Mouse (Mus musculus) spleen, postnatal 36 days (tissue): Measurements from ENCODE around the gene Dpep1.
"Not testable (repeated sequence)": the region's sequence is repeated elsewhere in the genome, so short reads cannot be mapped to it uniquely, and the experiment has no call there.

Source experiments
- DNase-seq, 2 experiments: peaks; one replicate each; pipeline ENCODE4 v3.0.0; 2022; ENCODE audit warnings: low spot score in 2 of 2, mixed read lengths in 1 of 2

Gene Dpep1

GRCm38 (mm10) chr8:123212321-123213117 lies 26.5 kb downstream of the Dpep1 start, which contains the start of the genes Chmp1a and Spata33:
Gene Chmp1a (minus strand): TSS chr8:123212763.
Gene Spata33 (plus strand): TSS chr8:123212832.
- peak; percentile 82 to 87 for DNase-seq

- no peak for DNase-seq
Observed at GRCm38 (mm10) chr8:123213118-123213772, 27.2 kb downstream of the Dpep1 start.

DNA sequence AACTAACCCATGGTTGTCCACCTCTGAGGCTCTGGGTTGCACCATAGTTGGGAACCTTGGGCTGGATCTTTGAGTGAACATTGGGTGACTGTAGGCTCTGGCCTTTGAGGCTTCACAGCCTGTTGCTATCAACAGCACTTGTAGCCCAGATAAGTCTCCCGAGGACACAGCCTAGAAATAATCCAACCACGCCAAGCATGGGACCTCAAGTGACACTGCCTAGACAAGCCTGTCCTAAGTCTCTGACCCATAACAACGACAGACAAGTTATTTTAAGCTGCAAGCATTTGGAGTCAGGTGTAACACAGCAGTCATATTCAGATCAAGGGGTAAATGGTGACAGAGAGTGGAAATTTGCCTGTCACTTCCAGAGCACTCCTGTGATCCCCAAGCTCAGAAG lies 29.4 kb downstream of the Dpep1 start:
- DNase-seq: no peak

- no peak for DNase-seq
Observed at GRCm38 (mm10) chr8:123220917-123221316, 34.9 kb downstream of the Dpep1 start.

DNA sequence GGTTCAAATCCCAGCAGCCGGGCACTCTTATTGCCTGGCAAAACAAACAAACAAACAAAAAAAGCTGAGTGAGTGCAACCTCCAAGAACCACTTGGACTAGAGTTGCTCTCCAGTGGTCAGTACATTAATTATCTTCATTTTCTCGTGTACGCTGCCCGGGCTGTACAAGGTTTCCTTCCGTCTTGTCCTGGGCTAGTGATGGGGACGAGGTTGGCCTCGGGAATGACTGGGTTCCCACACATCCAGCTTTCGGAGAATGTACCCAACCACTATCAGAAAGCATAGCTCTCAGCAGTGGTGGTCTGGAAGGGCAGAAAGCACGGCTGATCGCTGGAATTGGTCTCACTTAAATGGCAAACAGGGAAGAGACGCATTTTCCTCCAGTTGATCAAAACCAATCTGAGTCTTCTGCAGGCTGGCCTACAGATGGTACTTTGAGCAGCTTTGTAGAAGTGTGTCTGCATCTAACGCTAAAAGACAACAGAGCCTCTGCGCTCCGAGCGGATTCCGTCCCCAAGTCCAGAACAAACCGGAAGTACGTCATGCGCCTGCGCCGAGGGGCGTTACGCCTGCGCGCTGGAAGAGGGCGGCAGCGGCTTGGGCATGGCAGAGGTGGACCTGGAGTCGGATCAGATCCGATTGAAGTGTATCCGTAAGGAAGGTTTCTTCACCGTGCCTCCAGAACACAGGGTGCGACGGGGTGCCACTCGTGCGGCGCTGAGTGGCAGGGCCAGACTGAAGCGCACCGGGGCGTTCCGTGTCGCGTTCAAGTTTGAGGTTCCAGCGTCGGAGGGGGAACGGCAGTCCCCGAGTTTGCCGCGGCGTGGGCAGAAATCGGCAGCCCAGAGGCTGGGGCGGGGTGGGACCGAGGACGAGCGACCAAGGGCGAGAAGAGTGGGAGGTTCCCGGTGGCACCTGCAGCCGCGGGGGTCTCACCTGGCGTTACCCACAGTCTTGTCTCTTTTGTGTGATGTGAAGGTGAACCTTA lies 38.5 kb downstream of the Dpep1 start, which contains the start of gene Cdk10:
Gene Cdk10, plus strand, starts transcription at position 565 of the 989 bp plus-strand sequence.
- DNase-seq: peak; percentile 89 to 91

DNA sequence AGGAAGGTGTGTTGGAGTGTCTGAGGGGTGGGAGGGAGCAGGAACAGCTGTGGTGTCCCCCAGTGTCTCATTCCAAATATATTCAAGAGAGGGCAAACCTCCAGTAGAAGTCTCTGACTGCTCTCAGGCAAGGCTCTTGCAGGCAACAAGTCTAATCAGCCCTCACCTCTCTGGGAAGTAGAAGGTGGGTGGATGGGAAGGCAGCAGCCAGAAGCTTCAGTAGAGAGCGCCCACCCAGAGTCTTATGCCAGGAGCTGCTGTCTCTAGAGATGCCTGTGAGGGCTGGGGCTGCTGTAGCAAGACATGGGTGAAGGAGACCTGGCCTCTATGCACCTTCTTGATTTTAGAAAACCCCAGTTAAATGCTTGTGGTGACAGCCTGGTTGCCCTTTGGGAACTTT lies 42.4 kb downstream of the Dpep1 start:
- DNase-seq: no peak

GRCm38 (mm10) chr8:123230326-123230725 lies 44.3 kb downstream of the Dpep1 start:
- not testable (repeated sequence) for DNase-seq

- DNase-seq: no peak
Observed at GRCm38 (mm10) chr8:123231742-123232141, 45.7 kb downstream of the Dpep1 start.

DNA sequence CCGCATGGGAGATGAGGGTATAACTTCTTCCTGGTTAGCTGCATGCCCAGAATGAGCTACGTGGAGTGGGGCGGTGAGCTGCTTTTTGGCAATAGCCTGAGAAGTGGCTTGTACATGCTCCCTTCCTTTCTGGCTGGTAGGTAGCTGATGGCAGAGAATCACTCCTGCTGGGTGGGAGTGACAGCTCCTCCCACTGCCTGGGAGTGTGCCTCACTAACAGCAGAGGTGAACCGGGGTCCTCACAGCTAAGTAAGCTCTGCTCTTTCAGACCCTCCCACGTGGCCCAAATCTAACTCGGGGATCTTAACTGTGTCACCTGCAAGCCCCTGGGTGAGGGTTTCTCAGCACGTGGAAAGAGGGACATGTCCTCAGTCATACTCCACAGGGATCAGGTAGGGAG lies 46.5 kb downstream of the Dpep1 start:
- no peak for DNase-seq

- DNase-seq: no peak
Observed at GRCm38 (mm10) chr8:123233300-123233699, 47.3 kb downstream of the Dpep1 start.

DNA sequence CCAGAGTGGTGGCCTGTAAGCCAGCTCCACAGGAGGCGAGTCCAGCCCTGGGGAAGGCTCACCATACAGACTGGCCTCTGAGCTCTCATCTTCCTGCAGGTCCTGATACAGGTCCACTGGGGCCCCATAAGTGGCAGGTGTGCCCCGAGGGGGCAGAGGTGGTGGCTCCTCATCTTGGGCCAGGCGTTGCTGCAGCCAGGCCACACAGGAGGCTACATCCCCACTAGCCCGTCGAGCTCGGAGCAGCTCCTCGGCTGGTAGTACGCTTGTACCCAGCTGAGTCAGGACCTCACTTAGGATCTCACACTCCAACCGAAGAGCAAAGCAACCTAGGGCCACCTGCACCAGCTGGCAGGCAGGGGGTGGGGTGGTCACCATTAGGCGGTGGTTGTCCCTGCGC lies 47.7 kb downstream of the Dpep1 start:
- DNase-seq: no peak

DNA sequence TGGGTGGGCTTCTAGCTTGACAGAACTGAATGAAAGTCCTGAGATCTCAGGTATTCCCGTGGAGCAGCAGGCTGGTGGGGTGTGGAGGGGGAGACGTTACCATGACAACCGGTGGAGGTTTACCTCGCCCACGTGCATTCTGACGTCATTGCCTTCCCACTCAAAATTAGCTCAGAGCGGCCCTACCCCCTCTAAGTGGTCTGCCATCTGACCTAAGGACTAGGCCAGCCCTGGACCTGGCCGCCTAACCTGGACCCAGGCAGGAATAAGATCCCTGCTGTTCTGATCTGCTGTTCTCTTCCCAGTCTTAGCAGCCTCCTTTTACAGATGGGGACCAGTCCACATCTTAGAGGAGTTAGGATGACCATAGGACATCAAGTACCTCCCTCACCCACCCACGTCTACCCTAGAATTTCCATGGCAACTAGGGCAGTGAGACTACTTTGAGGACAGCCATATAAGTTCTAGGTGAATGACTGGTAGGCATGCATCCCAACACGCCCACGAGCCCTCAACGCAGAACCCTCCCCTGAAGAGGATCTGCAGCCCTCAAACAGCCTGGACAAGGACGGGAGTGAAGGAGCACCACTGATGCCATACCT lies 49.0 kb downstream of the Dpep1 start:
- DNase-seq: no peak

DNA sequence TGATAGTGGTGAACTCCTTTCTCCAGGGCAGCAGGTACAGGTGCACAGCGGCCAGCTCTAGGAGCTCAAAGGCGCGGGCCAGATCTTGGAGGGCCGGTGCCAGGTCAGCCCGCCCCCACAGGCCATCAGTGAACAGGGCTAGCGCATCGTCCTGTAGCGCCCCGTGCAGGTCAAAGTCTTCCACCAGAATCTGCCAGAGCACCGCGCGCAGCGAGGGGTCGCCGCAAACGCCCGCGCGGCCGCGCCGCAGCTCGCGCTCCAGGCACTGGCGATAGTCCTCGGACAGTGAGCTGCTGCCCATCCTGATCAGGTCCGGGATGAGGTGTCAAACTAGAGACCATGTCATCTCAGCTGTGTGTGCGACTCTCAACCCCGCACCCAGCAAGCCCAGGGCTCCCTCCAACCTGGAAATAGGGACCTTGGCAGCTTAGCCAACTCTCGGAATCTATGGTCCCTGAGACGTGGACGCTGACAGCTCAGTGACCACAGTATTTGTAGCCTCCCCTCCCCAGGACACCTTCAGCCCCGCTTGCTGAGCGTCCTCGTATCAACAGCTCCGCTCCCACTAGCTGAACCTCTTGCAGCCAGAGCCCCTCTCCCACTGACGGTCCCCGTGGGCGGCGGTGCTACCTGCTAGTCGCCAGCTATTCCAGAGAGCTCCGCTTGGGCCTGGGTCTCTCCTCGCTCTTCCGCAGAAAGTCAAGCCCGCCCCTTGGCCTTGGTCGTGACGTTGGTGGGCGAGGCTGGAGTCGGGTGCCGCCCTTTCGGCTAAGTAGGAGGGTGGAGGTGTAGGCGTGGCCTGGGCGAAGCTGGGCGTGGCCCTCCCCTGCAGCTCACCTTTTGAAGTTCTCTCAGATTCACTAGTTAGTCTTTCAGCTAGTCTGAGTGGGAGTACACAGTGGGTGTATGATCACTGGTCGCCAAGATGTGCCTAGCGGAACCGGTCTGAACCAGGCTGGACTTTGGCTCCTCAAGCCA lies 49.8 kb downstream of the Dpep1 start, which contains the start of gene Spata2l:
Gene Spata2l, minus strand, starts transcription at position 714 of the 978 bp plus-strand sequence.
- peak; percentile 88 to 89 for DNase-seq

DNA sequence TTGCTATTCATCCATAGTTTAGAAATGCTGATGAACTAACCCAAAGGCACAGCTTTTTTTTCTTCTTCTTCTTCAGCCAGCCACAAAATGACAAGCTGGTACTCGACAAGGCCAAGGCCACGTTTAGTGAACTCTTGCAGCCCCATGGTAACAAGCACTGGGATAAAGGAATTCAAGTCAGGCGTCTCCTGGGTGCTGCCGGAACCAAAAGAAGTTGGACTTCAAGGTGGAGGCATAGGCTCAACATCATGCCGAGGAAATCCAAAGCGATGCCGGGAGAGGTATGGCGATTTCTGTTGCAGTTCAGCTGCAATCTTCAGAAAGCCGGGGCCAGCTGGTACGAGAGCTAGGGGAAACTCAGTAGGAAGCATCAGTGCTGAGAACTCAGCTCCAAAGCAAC lies 53.4 kb downstream of the Dpep1 start:
- DNase-seq: no peak

- no peak for DNase-seq
Observed at GRCm38 (mm10) chr8:123242107-123242923, 56.3 kb downstream of the Dpep1 start.

DNA sequence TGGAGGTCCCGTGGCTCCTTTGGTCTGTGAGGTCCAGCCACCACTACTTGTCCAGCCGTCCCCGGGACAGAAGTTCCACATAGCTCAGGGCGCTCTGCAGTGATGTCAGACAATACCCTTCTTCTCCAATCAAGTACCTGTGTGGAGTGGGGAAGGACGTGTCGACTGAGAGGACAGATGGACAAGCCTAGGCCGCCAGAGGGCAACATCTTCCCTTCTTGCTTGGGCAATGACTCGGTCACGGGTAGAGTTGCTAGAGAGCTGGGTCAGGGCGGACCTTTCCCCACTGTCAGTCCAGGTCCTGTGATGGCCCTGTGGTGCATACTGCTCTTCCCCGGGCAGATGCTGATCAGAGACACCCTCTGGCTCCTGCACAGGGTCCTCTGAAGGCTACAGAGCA lies 57.0 kb downstream of the Dpep1 start:
- DNase-seq: no peak

DNA sequence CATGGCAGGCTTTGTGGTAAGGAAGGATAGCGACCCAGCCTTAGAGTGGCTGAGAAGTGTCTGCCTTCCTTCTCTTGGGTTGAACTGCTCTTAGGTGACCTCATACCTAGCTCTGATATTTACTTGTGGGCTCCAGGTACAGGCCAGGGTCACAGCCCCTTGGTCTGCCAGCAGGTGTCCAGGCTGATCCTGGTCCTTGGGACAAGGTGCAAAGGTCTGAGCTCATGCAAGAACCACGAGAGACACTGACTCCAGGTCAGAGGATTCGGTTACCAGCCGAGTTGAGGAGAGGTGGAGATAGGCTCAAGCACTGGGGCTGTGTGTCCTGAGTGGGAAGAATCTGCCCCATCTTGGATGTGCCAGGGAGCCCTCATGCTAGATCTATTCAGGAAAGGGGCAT lies 58.3 kb downstream of the Dpep1 start:
- no peak for DNase-seq

- no peak for DNase-seq
Observed at GRCm38 (mm10) chr8:123245543-123245942, 59.5 kb downstream of the Dpep1 start.

GRCm38 (mm10) chr8:123247748-123248147 lies 61.7 kb downstream of the Dpep1 start:
- DNase-seq: no peak
